Mouse (Mus musculus): ENCODE results near the gene 4933424G06Rik. TPM values are rescaled to one million over a fixed set of nuclear protein-coding genes. Genes with fewer than 3 reads are reported as not detected.

The 4933424G06Rik gene
- polyA plus RNA-seq, 1 experiment from 2014 or later: 0.66 TPM

- peak overlapping the region; percentile 86 for H3K4me3 ChIP-seq
- ATAC-seq (ENCODE audit: low read depth): peak; percentile 42
- H3K27ac ChIP-seq (replicated peaks): peak overlapping the region; percentile 42; the same call in 1 of the 2 replicates
- H3K9me3 ChIP-seq: no peaks in the 10 kb centered on the region
- H3K9ac ChIP-seq: peak overlapping the region; percentile 63; the same call in 1 of the 2 replicates
- peaks cover 27% of the 10 kb centered on the region for H3K36me3 ChIP-seq
- peak overlapping the region; percentile 81 for H3K4me2 ChIP-seq
- H3K4me1 ChIP-seq (replicated peaks): peaks cover 16% of the 10 kb centered on the region
- WGBS: 62% methylated on average over 11 of the region's 11 CpGs
- no peaks in the 10 kb centered on the region; the same call in 1 of the 2 replicates for H3K27me3 ChIP-seq
Observed at GRCm38 (mm10) chr1:36690671-36691235, 19.2 kb upstream of the 4933424G06Rik start.

GRCm38 (mm10) chr1:36691271-36692155, 18.4 kb upstream of the 4933424G06Rik start, which contains the start of gene Cox5b:
Gene Cox5b, plus strand, starts transcription at chr1:36691449.
- no peaks in the 10 kb centered on the region; the same call in 1 of the 2 replicates for H3K27me3 ChIP-seq
- 1% methylated on average over 68 of the region's 68 CpGs for WGBS
- peak within 1 kb of the TSS; percentile 91 for H3K9ac ChIP-seq
- H3K4me1 ChIP-seq (replicated peaks): peaks cover 16% of the 10 kb centered on the region
- peak within 1 kb of the TSS; percentile 86 for H3K4me3 ChIP-seq
- H3K9me3 ChIP-seq: no peaks in the 10 kb centered on the region
- ATAC-seq (ENCODE audit: low read depth): peak; percentile 94
- H3K36me3 ChIP-seq: peaks cover 27% of the 10 kb centered on the region
- peak within 1 kb of the TSS; percentile 81 for H3K4me2 ChIP-seq
- peak within 1 kb of the TSS; percentile 61 for H3K27ac ChIP-seq (replicated peaks)

- Histone ChIP-seq H3K36me3 (peaks cover 46% of the 10 kb centered on the region), H3K9me3 (no peaks in the 10 kb centered on the region), H3K4me2 (no peak overlapping the region), H3K27me3 (no peaks in the 10 kb centered on the region), H3K27ac (replicated peaks) (no peak overlapping the region), H3K4me3 (no peak overlapping the region), H3K9ac (no peak overlapping the region), H3K4me1 (replicated peaks) (peaks cover 23% of the 10 kb centered on the region)
- 93% methylated on average over 6 of the region's 6 CpGs for WGBS
- ATAC-seq (ENCODE audit: low read depth): no peak
Observed at GRCm38 (mm10) chr1:36694871-36695270, 15.1 kb upstream of the 4933424G06Rik start.

GRCm38 (mm10) chr1:36696411-36696810, 13.5 kb upstream of the 4933424G06Rik start:
- Histone ChIP-seq H3K4me3 (no peak overlapping the region), H3K4me2 (no peak overlapping the region), H3K27ac (replicated peaks) (no peak overlapping the region), H3K9ac (no peak overlapping the region), H3K36me3 (peaks cover 61% of the 10 kb centered on the region), H3K27me3 (no peaks in the 10 kb centered on the region), H3K9me3 (no peaks in the 10 kb centered on the region), H3K4me1 (replicated peaks) (peaks cover 18% of the 10 kb centered on the region)
- ATAC-seq (ENCODE audit: low read depth): no peak
- WGBS: 79% methylated on average over 6 of the region's 6 CpGs

- no peak for ATAC-seq (ENCODE audit: low read depth)
- Histone ChIP-seq H3K9me3 (no peaks in the 10 kb centered on the region), H3K4me2 (no peak overlapping the region), H3K4me3 (no peak overlapping the region), H3K27me3 (no peaks in the 10 kb centered on the region), H3K27ac (replicated peaks) (no peak overlapping the region), H3K4me1 (replicated peaks) (peaks cover 16% of the 10 kb centered on the region), H3K36me3 (peaks cover 67% of the 10 kb centered on the region), H3K9ac (no peak overlapping the region)
- WGBS: 69% methylated on average over 5 of the region's 5 CpGs
Observed at GRCm38 (mm10) chr1:36697030-36697429, 12.9 kb upstream of the 4933424G06Rik start.

- no peak overlapping the region for H3K27ac ChIP-seq (replicated peaks)
- H3K4me2 ChIP-seq: no peak overlapping the region
- H3K36me3 ChIP-seq: peaks cover 54% of the 10 kb centered on the region
- no peaks in the 10 kb centered on the region for H3K9me3 ChIP-seq
- 78% methylated on average over 2 of the region's 2 CpGs for WGBS
- 0 out of 2 replicates have a peak overlapping the region, but pooled peaks have one; percentile 12 for H3K9ac ChIP-seq
- H3K4me3 ChIP-seq: no peak overlapping the region
- H3K27me3 ChIP-seq: no peaks in the 10 kb centered on the region
- peaks cover 21% of the 10 kb centered on the region for H3K4me1 ChIP-seq (replicated peaks)
- no peak for ATAC-seq (ENCODE audit: low read depth)
Observed at GRCm38 (mm10) chr1:36707166-36707565, 2.8 kb upstream of the 4933424G06Rik start.

GRCm38 (mm10) chr1:36707797-36708196, 2.2 kb upstream of the 4933424G06Rik start:
- WGBS: 61% methylated on average over 3 of the region's 3 CpGs

GRCm38 (mm10) chr1:36708626-36709025, 1.3 kb upstream of the 4933424G06Rik start:
- Histone ChIP-seq H3K27ac (replicated peaks) (no peak overlapping the region), H3K4me1 (replicated peaks) (peaks cover 21% of the 10 kb centered on the region), H3K36me3 (peaks cover 39% of the 10 kb centered on the region), H3K9ac (peak overlapping the region; percentile 97), H3K9me3 (no peaks in the 10 kb centered on the region), H3K4me2 (peak overlapping the region; percentile 83), H3K27me3 (no peaks in the 10 kb centered on the region), H3K4me3 (peak overlapping the region; percentile 92)
- 84% methylated on average over 1 of the region's 1 CpGs for WGBS
- no peak for ATAC-seq (ENCODE audit: low read depth)

More at GRCm38 (mm10) chr1:36707797-36708196, 2.2 kb upstream of the 4933424G06Rik start:
- H3K4me1 ChIP-seq (replicated peaks): peaks cover 21% of the 10 kb centered on the region
- no peak overlapping the region for H3K4me3 ChIP-seq
- H3K9ac ChIP-seq: peak overlapping the region; percentile 97
- ATAC-seq (ENCODE audit: low read depth): no peak
- no peaks in the 10 kb centered on the region for H3K27me3 ChIP-seq
- peaks cover 47% of the 10 kb centered on the region for H3K36me3 ChIP-seq
- no peak overlapping the region for H3K27ac ChIP-seq (replicated peaks)
- H3K9me3 ChIP-seq: no peaks in the 10 kb centered on the region
- H3K4me2 ChIP-seq: no peak overlapping the region

GRCm38 (mm10) chr1:36709055-36709853, 695 bp upstream of the 4933424G06Rik start:
- peaks cover 21% of the 10 kb centered on the region for H3K4me1 ChIP-seq (replicated peaks)
- ATAC-seq (ENCODE audit: low read depth): peak; percentile 80

GRCm38 (mm10) chr1:36711104-36711503, 1.2 kb downstream of the 4933424G06Rik start:
- peaks cover 21% of the 10 kb centered on the region for H3K4me1 ChIP-seq (replicated peaks)
- H3K9ac ChIP-seq: no peak overlapping the region
- no peak overlapping the region for H3K4me3 ChIP-seq
- no peak for ATAC-seq (ENCODE audit: low read depth)
- no peak overlapping the region for H3K27ac ChIP-seq (replicated peaks)
- H3K9me3 ChIP-seq: no peaks in the 10 kb centered on the region
- H3K4me2 ChIP-seq: no peak overlapping the region
- peaks cover 14% of the 10 kb centered on the region for H3K36me3 ChIP-seq
- H3K27me3 ChIP-seq: no peaks in the 10 kb centered on the region
- WGBS: 96% methylated on average over 2 of the region's 2 CpGs

More at GRCm38 (mm10) chr1:36709055-36709853, 695 bp upstream of the 4933424G06Rik start:
- Histone ChIP-seq H3K9me3 (no peaks in the 10 kb centered on the region), H3K9ac (peak overlapping the region; percentile 97), H3K27me3 (no peaks in the 10 kb centered on the region), H3K4me2 (peak overlapping the region; percentile 83), H3K36me3 (peaks cover 33% of the 10 kb centered on the region), H3K4me3 (peak overlapping the region; percentile 92), H3K27ac (replicated peaks) (peak overlapping the region; percentile 90)
- WGBS: 1% methylated on average over 33 of the region's 33 CpGs

- 81% methylated on average over 5 of the region's 5 CpGs for WGBS
- H3K4me3 ChIP-seq: no peak within 1 kb of the TSS
- no peaks in the 10 kb centered on the region for H3K4me1 ChIP-seq (replicated peaks)
- ATAC-seq (ENCODE audit: low read depth): no peak
- no peak within 1 kb of the TSS for H3K4me2 ChIP-seq
- no peaks in the 10 kb centered on the region for H3K27me3 ChIP-seq
- H3K9me3 ChIP-seq: no peaks in the 10 kb centered on the region
- no peak within 1 kb of the TSS for H3K9ac ChIP-seq
- H3K36me3 ChIP-seq: no peaks in the 10 kb centered on the region
- H3K27ac ChIP-seq (replicated peaks): no peak within 1 kb of the TSS
Observed at GRCm38 (mm10) chr1:36714311-36714710, 4.4 kb downstream of the 4933424G06Rik start, which contains the start of gene Actr1b. Gene Actr1b, minus strand, starts transcription at chr1:36714422.
